Mouse (Mus musculus) small intestine, adult 2 months (tissue): ENCODE data around the gene Ncoa5.

Source experiments
- CTCF ChIP-seq: fragments of 200-500 bp; IDR thresholded peaks from 2 replicates; pipeline ENCODE4 v1.5.1; 2012; ENCODE audit warnings: low read depth, mild to moderate bottlenecking, control low read depth, inconsistent platforms, low read length, moderate library complexity, mixed read lengths; ENCODE audit not compliant: insufficient replicate concordance, insufficient read length; ENCODE audit errors: extremely low read depth
- POLR2A ChIP-seq: fragments of 200-500 bp; IDR thresholded peaks from 2 replicates; pipeline ENCODE4 v1.6.1; 2012; ENCODE audit warnings: low read depth, mild to moderate bottlenecking, control low read depth, inconsistent platforms, low read length, moderate library complexity

GRCm38 (mm10) chr2:164979749-164980148 is 54.9 kb downstream of the Ncoa5 start:
- TF ChIP-seq CTCF (no peak), POLR2A (no peak)
